Mouse (Mus musculus): Measurements from ENCODE around the gene Ptpn13.

Gene Ptpn13

DNA sequence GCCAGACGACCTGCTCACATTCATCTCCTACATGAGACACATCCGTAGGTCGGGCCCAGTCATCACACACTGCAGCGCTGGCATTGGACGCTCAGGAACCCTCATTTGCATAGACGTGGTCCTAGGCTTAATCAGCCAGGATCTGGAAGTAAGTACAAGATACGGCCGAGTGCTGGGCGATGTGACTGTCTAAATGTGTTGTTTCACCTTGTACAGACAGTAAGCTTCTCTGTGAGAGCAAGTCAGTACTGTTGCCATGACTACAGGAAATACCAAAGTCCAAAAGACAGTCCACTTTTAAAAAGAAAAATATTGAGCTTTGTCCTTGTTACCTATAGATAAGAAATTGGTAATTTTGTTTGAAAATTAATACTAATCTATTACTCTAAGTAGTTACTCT lies 168.6 kb downstream of the Ptpn13 start:
- no peak for DNase-seq (ENCODE audit: low read depth in 1 of 2, low spot score in 2 of 2)

DNA sequence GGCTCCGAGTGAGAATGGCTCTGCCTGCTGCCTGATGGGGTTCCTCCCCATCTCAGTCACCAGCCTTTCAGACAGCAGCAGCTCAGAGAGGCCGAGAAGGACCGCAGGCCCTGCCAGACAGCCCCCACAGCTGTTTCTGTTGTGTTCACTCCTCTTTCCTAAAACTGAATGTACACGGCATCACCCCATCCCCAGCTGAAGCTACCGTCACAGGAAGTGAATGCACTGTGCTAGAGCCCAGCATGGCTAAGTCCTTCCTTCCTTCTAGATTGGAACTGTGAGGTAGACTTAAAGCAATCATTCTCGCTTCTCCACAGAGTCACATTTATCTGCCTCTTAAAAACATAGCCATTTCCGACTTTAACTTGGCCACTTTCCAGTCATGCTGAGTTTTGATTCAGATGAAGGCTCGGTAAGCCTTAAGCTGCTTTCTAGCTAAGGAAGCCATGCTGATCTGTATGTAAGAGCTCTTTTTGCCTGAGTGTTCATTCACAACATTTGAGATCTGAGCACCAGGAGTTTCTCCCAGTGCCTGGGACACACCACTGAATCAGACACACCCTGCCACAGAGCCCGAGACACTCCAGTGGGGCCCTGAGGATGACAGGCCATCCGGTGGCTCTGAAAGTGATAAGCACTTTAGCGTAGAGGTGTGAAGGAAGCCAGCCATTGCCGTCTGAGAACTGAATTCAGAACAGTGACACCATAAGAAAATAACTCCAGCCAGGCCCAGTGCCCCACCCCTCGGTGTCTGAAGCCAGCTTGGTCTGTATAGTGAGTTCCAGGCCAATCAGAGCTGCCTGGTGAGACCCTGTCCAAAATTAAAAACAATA lies 170.6 kb downstream of the Ptpn13 start:
- no peak for DNase-seq (ENCODE audit: low read depth in 1 of 2, low spot score in 2 of 2)

DNA sequence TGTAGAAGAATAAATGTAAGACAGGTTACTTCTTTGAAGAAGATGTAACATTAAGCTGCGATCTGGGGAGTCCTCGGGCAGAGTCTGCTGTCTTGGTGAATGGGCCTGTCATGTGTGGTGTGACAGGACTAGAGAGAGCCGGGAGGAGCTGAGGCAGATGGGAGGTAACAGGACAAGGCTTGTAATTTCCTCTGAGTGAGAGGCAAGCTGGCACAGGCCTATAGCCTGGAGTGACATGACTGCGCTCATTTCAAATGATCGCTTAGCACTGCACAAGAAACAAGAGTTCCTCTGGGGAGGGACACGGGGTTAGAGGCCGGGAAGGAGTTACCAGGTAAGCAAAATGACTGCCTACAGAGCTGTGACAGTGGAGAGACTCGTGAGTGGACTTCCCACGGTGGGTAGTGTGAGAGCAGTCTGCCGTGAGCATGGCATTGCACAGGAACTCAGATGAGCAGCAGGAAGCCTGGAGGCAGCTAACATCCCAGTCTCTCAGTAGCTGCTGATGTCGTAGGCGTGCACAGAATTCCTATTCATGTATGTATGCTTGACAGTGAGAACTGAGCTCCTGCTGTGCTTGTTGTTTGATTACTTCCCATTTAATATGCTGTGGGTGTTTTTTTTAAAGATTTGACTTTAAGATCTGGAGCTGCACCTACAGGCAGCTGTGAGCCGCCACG lies 171.6 kb downstream of the Ptpn13 start:
- no peak for DNase-seq (ENCODE audit: low read depth in 1 of 2, low spot score in 2 of 2)

DNA sequence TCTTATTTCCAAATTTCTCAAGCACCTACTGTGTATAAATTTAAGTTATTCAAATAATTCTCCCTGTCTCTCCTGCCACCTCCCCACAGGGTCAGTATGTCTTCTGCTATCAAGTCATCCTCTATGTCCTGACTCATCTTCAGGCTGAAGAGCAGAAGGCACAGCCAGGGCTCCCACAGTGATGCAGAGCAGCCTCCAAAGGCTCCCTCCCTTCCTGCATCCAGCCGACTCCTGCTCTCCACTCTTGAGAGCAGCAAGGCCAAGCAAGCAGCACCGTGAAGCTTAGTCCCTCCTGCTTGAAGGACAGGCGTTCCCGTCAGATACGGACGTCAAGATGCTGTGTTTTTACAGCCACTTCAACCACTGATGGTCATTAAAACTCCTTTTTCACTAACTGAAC lies 172.6 kb downstream of the Ptpn13 start:
- DNase-seq (ENCODE audit: low read depth in 1 of 2, low spot score in 2 of 2) = no peak

DNA sequence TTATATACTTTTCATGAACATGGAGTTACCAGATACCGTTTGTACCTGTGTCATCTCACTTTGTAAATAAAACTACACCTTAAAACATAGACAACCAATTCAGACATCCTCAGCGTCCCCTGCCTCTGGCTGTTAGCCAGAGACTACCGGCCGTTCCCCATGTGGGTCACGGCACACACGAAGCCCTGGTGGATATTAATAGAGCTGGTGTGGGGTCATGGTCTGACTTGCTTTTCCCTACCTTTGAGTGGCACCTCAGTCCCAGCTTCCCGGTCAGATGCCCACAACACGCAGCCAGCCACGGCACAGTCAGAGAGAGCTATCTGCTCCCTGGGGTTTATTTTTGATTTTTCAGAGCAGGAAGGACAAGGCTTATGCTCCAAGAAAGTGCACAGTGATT lies 173.3 kb downstream of the Ptpn13 start:
- DNase-seq (ENCODE audit: low read depth in 1 of 2, low spot score in 2 of 2) = no peak

DNA sequence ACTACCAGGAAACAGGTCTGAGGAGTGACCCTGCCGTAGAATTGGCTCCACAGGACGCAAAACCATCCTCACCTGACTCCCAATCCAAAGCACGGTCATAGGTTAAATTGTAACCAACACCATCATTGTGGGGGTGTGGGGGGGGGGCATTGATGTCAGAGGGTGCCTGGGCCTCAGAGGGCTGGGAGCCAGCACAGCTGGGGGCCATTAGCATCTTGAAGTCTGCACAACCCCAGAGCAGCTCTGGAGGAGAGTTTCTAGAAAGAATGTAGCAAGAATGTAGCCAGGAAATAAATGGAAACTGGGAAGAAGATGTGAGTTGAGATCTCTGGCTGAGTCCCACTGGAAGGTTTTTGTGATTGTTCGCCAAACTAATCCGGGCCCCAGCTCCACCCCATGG lies 173.9 kb downstream of the Ptpn13 start:
- no peak for DNase-seq (ENCODE audit: low read depth in 1 of 2, low spot score in 2 of 2)

DNA sequence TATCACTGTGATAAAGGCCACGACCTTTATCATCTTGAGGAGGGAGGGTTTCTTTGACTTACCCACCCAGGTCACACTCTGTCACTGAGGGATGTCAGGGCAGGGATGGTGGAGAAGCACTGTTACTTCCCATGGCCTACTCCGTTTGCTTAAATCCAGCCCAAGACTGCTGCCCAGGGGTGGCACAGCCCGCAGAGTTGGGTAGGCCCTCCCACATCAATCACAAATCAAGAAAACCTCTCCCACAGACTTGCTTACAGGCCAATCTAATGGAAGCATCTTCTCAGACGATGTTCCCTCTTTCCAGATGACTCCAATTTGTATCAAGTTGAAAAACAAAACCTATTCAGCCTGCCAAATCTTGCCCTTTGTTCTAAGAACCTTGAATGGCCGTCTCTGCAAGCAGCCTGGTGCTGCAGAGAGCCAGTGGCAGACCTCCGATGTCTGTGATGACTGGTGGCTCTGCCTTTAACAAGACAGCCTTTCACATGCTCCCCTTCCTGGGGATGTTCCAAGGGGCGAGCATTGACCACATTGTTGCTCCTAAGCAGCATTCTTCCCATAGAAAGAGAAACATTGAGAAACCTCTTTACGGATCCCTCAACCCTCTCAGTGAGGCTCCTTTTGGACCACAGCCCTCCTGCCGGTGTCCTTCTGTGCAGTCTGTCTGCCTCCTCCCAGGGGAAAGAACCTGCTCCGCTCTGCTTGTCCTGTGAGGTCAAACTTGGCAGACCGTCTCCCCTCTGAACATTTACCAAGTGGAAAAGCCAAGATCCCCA lies 178.3 kb downstream of the Ptpn13 start:
- no peak for DNase-seq (ENCODE audit: low read depth in 1 of 2, low spot score in 2 of 2)

DNA sequence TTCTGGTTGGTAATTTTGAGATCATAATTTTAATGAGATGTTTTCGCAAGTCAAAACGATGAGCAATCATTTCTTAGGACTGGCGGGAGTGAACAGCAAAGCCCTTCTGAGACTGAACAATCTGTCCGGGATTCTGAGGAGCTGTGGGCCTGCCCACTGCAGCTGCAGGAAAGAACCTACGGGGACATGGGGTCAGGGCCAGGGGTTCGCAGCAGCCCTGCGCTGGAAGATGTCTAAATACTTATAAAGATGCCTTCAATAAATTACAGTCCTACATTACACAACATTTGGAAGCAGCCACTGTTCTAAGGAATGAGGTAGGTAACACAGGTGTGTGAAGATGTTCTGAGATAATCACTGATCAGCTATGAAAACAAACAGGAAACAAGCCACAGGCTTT lies 180.7 kb downstream of the Ptpn13 start:
- DNase-seq (ENCODE audit: low read depth in 1 of 2, low spot score in 2 of 2) = no peak

DNA sequence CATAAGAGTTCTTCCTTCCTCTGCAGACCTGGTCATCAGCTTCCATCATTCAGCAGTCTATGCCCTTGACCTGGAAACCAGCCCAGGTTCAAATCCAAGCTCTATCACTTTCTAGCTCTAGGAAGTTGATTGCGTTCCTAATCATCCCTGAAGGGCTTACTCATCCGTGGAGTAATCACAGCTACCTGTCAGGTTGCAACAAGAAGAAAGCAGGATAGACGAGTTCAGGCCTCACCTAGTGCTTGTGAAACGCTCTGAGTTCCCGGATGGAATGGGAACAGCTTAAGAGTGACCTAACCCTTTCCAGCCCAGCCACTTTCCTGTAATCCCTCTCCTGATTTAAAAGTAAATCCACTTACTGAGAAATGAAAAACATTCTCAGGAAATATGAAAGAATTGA lies 185.2 kb downstream of the Ptpn13 start:
- DNase-seq (ENCODE audit: low read depth in 1 of 2, low spot score in 2 of 2) = no peak

DNA sequence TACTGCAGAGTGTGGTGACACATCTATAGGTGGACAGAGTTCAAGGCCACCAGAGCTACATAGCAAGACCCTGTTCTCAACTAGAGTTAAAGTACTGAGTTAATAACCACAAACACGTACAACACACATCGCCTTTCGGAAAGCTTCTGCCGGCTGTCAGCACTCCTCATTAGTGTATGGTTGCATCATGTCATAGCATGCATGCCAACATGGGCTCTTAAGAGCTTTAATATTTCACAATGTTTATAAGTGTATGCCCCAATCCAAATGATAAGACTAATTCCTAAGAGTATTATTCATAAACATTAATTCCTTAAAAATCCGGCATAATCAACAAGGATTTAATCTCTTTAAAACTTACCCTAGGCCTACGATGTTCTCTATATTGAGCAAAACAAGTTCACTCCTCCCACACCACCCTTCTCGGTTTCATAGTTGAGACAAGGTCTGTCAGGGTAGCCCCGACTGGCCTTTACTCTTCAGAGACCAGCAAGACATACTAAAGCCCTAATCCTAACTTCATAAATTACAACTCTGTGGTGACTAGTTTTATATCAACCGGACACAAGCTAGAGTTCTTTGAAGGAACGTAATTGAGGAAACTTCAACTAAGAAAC lies 186.0 kb downstream of the Ptpn13 start:
- no peak for DNase-seq (ENCODE audit: low read depth in 1 of 2, low spot score in 2 of 2)

DNA sequence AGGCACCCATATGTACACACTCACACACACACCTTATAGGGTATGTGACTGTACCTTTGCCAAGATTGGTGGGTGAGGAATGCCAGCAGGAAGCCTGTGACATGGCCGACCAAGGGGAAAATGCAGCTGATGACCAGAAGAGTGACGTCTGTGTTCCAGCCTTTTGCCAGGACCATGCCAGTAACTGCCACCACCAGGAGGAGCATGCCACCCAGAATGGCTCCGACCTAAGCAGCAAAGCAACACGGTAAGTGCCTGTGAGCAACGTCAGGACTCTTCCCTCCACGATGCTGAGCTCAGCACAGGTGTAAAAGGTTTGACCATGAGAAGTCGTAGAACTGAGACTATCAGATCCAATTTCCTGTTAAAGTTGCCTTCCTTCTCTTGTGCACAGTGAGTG lies 187.3 kb downstream of the Ptpn13 start:
- DNase-seq (ENCODE audit: low read depth in 1 of 2, low spot score in 2 of 2) = no peak

DNA sequence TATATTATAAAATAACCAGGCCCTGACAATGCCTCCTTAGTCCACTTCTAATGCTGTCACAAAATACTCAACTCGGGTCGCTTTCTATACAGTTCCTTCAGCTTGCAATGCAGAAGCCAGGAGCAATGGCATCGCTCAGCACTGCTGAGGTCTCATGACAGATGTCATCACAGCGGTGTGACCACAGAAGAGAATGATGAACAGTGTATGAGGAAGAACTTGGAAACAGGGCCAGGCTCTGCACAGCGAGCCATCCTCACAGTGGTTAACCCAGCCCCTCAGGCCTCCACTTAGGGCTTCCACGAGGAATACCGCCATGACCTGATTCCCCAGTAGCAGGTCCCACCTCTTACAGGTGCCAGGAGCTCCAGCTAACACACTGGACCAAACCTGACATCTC lies 189.4 kb downstream of the Ptpn13 start:
- no peak for DNase-seq (ENCODE audit: low read depth in 1 of 2, low spot score in 2 of 2)

DNA sequence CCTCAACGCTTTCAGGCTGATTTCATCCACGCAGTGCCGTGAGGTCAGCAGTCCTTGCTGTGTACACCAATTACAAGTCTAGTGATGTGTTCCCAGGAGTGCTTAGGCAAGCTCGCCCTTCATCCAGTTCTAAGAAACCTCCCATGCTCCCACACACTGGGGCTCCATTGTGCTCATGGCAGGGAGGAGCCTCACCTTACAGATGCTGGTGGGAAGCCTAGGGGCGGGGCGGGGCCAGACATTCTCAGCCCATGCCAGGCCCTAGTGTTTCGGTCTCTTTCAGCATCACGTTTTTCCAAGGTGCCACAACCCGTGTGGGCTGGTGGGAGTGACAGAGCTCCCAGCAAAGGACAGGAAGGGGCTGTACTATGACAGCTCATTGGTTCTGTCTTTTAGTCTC lies 192.2 kb downstream of the Ptpn13 start:
- no peak for DNase-seq (ENCODE audit: low read depth in 1 of 2, low spot score in 2 of 2)

DNA sequence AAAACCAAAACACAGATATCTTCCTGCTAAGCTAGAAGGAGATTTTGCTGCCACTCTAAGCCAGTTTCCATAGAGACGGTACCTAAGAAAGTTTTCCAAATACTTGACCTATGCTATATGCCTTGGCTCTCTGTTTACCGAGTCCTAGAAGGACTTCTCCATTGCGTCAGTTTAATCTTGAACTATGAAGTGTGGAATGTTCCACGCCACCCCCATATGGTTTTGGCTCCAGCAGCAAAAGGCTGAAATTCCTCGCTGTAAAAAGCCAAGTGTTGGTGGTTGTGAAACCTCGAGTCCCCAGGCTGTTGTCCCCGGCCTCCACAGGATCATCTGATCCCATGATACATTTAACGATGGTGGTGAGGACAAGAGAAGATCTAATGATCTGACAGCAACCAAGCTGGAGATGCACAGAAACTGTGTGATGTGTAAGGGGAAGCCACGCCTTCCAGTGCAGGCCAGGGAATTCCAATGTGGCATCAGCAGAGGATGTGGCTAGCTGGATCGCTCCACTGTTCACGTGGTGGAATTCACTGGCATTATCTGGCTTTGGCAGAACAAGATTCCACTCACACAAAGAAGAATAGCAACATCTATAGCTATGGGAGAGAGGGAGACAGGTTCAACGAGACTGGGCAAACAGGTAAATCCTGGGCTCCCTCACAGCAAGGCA lies 195.4 kb downstream of the Ptpn13 start:
- no peak for DNase-seq (ENCODE audit: low read depth in 1 of 2, low spot score in 2 of 2)

DNA sequence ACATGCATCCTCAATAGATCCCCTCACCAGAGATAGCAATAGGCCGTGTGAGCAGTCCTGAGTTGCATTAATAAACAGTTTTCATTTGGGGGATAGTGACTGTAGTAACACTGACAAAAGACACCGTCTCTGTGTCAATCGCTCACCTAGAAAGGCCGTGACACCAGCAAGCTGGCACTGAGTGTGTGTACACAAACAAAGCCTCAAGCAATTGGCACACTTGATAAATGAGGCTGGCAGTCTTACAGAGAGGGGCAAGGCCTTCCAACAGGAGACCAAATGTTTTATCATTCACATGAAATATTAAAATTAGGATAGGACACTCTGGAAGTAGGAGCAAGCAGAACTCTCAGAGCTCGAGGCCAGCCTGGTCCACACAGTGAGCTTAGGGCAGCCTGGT lies 197.3 kb downstream of the Ptpn13 start:
- DNase-seq (ENCODE audit: low read depth in 1 of 2, low spot score in 2 of 2) = no peak

DNA sequence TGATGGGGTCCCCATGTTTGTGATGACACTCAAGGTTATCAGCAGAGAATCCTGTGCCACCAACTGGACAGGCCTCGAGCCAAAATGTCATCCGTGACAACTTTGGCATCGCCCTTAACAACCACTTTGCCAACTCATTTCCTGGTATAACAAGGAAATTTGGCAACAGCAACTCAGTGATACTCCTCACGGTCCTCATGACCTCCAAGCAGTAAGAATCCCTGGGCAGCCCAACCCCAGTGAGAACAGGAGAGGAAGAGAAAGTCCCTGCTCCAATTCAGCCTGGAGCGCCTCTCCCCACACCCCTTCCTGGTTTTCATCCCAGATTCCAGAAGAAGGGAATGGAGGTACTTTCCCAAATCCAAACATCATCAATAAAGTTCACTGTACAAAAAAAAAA lies 199.8 kb downstream of the Ptpn13 start:
- DNase-seq (ENCODE audit: low read depth in 1 of 2, low spot score in 2 of 2) = no peak

DNA sequence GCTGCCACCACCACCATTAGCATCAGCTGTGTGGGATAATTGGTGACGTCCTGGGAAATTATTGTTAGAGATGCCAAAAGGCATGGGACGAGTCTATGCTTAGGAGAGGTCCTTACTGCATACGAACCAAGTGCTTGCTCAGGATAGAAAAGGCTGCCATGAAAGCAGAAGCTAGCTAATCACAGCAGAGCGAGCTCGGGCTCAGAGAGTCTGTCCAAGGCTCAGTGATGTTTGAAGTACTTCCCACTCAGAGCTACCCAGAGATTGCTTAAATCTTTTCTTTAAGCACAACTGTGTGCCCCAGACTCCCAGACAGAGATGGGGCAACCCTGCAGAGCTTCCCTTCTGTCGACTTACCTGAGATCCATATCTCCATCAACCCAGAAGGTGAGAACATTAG lies 203.5 kb downstream of the Ptpn13 start:
- DNase-seq (ENCODE audit: low read depth in 1 of 2, low spot score in 2 of 2) = no peak

DNA sequence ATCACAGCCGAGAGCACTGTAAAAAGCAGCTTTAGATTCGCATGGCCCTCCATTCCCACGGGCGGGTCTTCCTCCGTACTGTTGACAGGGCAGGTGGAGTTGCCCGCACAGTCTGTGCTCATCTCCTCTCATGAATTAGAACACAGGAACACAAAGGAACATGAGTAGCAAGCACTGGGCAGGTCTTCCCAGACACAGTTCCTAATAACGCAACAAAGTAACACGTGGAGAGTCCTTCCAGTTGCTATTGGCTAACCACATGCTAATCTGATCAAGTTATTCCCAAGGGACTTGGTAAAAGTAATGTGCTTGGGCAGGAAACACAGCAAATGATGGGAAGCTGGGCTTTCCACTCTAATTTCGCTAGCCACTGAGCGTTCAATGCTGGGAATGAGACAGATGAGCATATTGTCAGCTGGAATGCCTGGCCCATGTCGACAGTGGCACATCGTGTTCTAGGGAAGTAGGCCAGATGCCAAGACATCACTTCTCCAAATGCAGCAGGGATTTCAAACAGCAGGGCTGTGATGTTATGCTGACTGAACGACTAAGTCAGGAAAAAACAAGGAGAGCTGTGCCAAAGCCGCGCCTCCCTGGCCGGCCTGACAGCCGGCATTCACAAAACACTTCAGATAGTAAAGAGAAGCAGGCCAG lies 204.2 kb downstream of the Ptpn13 start, which contains the start of gene Slc10a6:
TSS of gene Slc10a6 (minus strand) at position 293 of the 654 bp plus-strand sequence.
- no peak for DNase-seq (ENCODE audit: low read depth in 1 of 2, low spot score in 2 of 2)

DNA sequence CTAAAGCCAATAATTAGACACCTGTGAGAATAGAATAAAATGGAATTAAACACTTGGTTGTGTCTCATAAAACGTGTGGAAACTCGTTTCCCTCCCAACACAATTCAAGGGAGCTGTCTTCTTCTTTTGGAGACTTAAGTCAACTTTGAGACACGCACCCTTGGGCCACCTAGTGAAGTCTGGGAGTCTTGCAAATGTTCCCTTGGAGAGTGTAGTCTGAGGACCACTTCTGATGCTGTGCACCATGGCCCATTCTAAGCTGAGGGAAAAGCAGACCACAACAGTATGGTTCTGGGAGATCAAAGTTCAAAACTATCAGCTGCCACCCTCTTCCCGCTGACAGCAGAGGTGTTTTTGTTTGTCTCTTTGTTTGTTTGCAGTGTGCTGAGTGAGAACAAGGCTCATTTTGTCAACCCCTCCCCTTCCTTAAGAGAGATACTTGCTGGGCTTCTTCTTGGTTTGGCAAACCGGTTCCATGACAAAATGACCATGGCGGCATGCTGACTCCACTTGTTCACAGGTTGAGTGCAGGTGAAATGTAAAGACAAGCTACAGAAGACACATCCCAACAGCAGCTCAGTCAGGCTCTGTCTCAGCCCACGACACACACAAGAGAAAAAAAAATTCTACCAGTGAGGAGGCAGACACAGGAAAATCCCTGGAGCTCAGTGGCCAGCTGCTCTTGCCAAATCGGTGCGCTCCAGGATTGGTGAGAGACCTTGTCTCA lies 205.0 kb downstream of the Ptpn13 start:
- DNase-seq (ENCODE audit: low read depth in 1 of 2, low spot score in 2 of 2) = no peak

DNA sequence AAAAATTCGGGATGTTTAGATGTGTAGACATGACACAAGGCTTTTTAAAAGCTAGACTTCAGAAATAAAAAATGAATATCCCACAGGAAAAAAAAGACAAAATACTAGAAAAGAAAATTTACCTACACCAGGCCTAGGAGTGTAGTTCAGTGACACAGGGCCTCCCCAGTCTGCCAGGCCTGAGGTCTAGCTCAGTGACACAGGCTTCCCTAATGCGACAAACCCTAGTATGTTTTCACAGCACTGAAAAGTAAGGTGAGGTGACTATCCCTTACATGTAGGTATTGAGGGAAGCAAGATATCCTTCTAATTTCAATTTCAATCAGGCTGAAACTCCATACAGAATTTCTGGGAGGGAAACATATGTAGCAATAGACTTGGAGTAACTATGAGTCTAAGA lies 212.2 kb downstream of the Ptpn13 start:
- no peak for DNase-seq (ENCODE audit: low read depth in 1 of 2, low spot score in 2 of 2)
